Mouse (Mus musculus) myocyte (in vitro differentiated cells): ENCODE measurements at regions not wholly inside any gene's neighbourhood (a gene's known extent, or its start where the extent isn't known, plus 50 kb on each side); places are given as distances from the start of the nearest gene placed in this dataset.

Experiments used
- H3K27me3 ChIP-seq: one replicate; pipeline ENCODE4 v1.6.1; 2011; ENCODE audit not compliant: control insufficient read depth, insufficient read depth, insufficient read length
- H3K36me3 ChIP-seq: one replicate; pipeline ENCODE4 v1.6.1; 2011; ENCODE audit not compliant: control insufficient read depth, insufficient read depth
- H3K4me2 ChIP-seq: one replicate; pipeline ENCODE4 v1.6.1; 2011; ENCODE audit warnings: low read depth, control low read depth
- H3K4me3 ChIP-seq: one replicate; pipeline ENCODE4 v1.5.1; 2011; ENCODE audit warnings: mild to moderate bottlenecking, control low read depth, moderate library complexity
- H3K79me2 ChIP-seq: one replicate; pipeline ENCODE4 v1.6.1; 2011; ENCODE audit not compliant: control insufficient read depth, insufficient read depth
- H3ac ChIP-seq: one replicate; pipeline ENCODE4 v1.6.1; 2011; ENCODE audit not compliant: control insufficient read depth, insufficient read length
- CEBPB ChIP-seq: IDR thresholded peaks from 2 replicates; pipeline ENCODE4 v1.6.1; 2011; ENCODE audit warnings: mild to moderate bottlenecking, moderate library complexity; ENCODE audit not compliant: poor library complexity, insufficient read depth, severe bottlenecking
- E2F4 ChIP-seq: IDR thresholded peaks from one replicate; pipeline ENCODE4 v1.6.1; 2011; ENCODE audit warnings: mild to moderate bottlenecking, control low read depth, moderate library complexity; ENCODE audit not compliant: insufficient read depth
- MAX ChIP-seq: IDR thresholded peaks from one replicate; pipeline ENCODE4 v1.6.1; 2011; ENCODE audit warnings: low read depth, mild to moderate bottlenecking, control low read depth
- MYOD1 ChIP-seq, 3 experiments: IDR thresholded peaks; one replicate each; pipeline ENCODE4 v1.6.1; 2011; ENCODE audit warnings: control low read depth in 2 of 3, low read depth in 2 of 3, mild to moderate bottlenecking in 2 of 3, moderate library complexity in 1 of 3; ENCODE audit not compliant: insufficient read length in 2 of 3, control insufficient read depth in 1 of 3
- MYOG ChIP-seq, 3 experiments: IDR thresholded peaks; one replicate each; pipeline ENCODE4 v1.6.1; 2011; ENCODE audit warnings: control low read depth in 2 of 3, low read depth in 2 of 3, mild to moderate bottlenecking in 2 of 3; ENCODE audit not compliant: insufficient read length in 2 of 3, control insufficient read depth in 1 of 3, insufficient read depth in 1 of 3
- POLR2A ChIP-seq: IDR thresholded peaks from one replicate; pipeline ENCODE4 v1.6.1; 2011; ENCODE audit warnings: low read depth, mild to moderate bottlenecking, control low read depth, moderate library complexity; ENCODE audit not compliant: insufficient read length
- POLR2AphosphoS2 ChIP-seq: IDR thresholded peaks from one replicate; pipeline ENCODE4 v1.6.1; 2011; ENCODE audit warnings: low read depth, control low read depth; ENCODE audit not compliant: insufficient read length
- REST ChIP-seq: IDR thresholded peaks from one replicate; pipeline ENCODE4 v1.6.1; 2011; ENCODE audit warnings: mild to moderate bottlenecking, control low read depth, moderate library complexity; ENCODE audit not compliant: insufficient read depth, insufficient read length
- SRF ChIP-seq: IDR thresholded peaks from one replicate; pipeline ENCODE4 v1.6.1; 2011; ENCODE audit warnings: low read depth; ENCODE audit not compliant: control insufficient read depth, insufficient read length
- TCF12 ChIP-seq: IDR thresholded peaks from one replicate; pipeline ENCODE4 v1.6.1; 2011; ENCODE audit warnings: mild to moderate bottlenecking, control low read depth; ENCODE audit not compliant: poor library complexity, insufficient read depth, severe bottlenecking
- TCF3 ChIP-seq: IDR thresholded peaks from one replicate; pipeline ENCODE4 v1.6.1; 2011; ENCODE audit warnings: low read depth, control low read depth; ENCODE audit not compliant: insufficient read length
- USF1 ChIP-seq: IDR thresholded peaks from one replicate; pipeline ENCODE4 v1.6.1; 2011; ENCODE audit warnings: low read depth, mild to moderate bottlenecking, control low read depth, moderate library complexity

GRCm38 (mm10) chr3:133922200-133922599 lies 314.1 kb upstream of the Cxxc4 start:
- Histone ChIP-seq H3ac (no peak overlapping the region), H3K4me3 (no peak overlapping the region), H3K36me3 (no peaks in the 10 kb centered on the region), H3K79me2 (no peaks in the 10 kb centered on the region), H3K27me3 (no peaks in the 10 kb centered on the region), H3K4me2 (no peak overlapping the region)
- no peak for TF ChIP-seq TCF12
- TF ChIP-seq POLR2AphosphoS2, result no peak
- no peak for TF ChIP-seq E2F4
- TF ChIP-seq MYOG (IDR thresholded peaks at IDR 0.05; ENCODE audit: control insufficient read depth in 1 of 3, insufficient read depth in 1 of 3, insufficient read length in 2 of 3, low read depth in 2 of 3), result no peak
- TF ChIP-seq SRF, result no peak
- no peak for TF ChIP-seq MAX
- no peak for TF ChIP-seq POLR2A
- TF ChIP-seq MYOD1 (IDR thresholded peaks at IDR 0.05; ENCODE audit: control insufficient read depth in 1 of 3, insufficient read length in 2 of 3, low read depth in 2 of 3), result no peak
- no peak for TF ChIP-seq TCF3
- no peak for TF ChIP-seq CEBPB
- TF ChIP-seq REST, result no peak

DNA sequence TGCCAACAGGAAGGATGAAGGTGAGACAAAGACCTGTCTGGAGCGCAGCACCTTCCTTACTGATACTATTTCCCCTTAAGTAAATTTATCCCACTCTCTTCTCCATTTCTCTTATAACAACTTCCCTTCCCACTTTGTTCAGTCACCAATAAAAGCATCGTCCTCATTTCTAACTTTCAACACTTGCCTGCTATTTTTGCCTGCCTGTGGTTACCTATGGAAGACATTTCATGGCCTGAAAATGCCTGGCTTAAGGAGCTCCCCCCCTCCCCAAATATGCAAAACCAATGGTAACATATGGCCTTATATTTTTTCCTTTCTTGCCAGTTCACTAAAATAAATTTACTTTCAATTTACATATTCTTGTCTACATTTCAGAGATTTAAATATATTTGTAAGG lies 271.0 kb upstream of the Cxxc4 start:
- H3K4me3 ChIP-seq, result no peak overlapping the region

DNA sequence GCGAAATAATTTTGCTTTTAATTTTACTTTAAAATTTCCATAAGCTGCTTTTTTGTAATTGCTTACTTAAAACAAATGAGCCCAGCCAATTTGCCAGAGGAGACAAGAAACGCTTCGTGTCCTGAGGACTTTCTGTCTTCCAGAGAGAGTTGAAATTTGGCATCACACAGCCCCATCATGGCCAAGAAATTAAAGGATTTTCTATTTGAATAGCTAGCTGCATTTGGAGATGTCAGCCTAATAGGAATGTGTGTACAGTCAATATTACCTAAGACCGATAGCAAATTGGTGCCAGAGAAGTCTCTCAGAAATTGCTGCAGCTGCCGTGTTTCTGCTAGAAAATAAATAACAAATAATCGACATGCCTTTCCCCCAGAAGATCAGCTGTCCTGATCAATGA lies 268.1 kb upstream of the Cxxc4 start:
- Histone ChIP-seq H3K79me2 (no peaks in the 10 kb centered on the region), H3K4me2 (no peak overlapping the region), H3K27me3 (no peaks in the 10 kb centered on the region), H3ac (no peak overlapping the region), H3K36me3 (no peaks in the 10 kb centered on the region), H3K4me3 (no peak overlapping the region)
- no peak for TF ChIP-seq TCF12
- no peak for TF ChIP-seq POLR2AphosphoS2
- TF ChIP-seq CEBPB, result no peak
- TF ChIP-seq E2F4, result no peak
- no peak for TF ChIP-seq TCF3
- no peak for TF ChIP-seq SRF
- TF ChIP-seq MYOG (IDR thresholded peaks at IDR 0.05; ENCODE audit: control insufficient read depth in 1 of 3, insufficient read depth in 1 of 3, insufficient read length in 2 of 3, low read depth in 2 of 3), result no peak
- TF ChIP-seq MYOD1 (IDR thresholded peaks at IDR 0.05; ENCODE audit: control insufficient read depth in 1 of 3, insufficient read length in 2 of 3, low read depth in 2 of 3), result no peak
- no peak for TF ChIP-seq USF1
- TF ChIP-seq POLR2A, result no peak
- TF ChIP-seq MAX, result no peak
- TF ChIP-seq REST, result no peak

More for the DNA sequence above, 271.0 kb upstream of the Cxxc4 start:
- Histone ChIP-seq H3K79me2 (no peaks in the 10 kb centered on the region), H3K36me3 (no peaks in the 10 kb centered on the region), H3K4me2 (no peak overlapping the region), H3K27me3 (no peaks in the 10 kb centered on the region), H3ac (no peak overlapping the region)
- no peak for TF ChIP-seq SRF
- no peak for TF ChIP-seq USF1
- no peak for TF ChIP-seq MYOG (IDR thresholded peaks at IDR 0.05; ENCODE audit: control insufficient read depth in 1 of 3, insufficient read depth in 1 of 3, insufficient read length in 2 of 3, low read depth in 2 of 3)
- no peak for TF ChIP-seq REST
- TF ChIP-seq MAX, result no peak
- no peak for TF ChIP-seq TCF3
- no peak for TF ChIP-seq MYOD1 (IDR thresholded peaks at IDR 0.05; ENCODE audit: control insufficient read depth in 1 of 3, insufficient read length in 2 of 3, low read depth in 2 of 3)

GRCm38 (mm10) chr3:133972774-133973173 lies 263.5 kb upstream of the Cxxc4 start:
- Histone ChIP-seq H3K79me2 (no peaks in the 10 kb centered on the region), H3K27me3 (no peaks in the 10 kb centered on the region), H3ac (no peak overlapping the region), H3K36me3 (no peaks in the 10 kb centered on the region), H3K4me3 (no peak overlapping the region), H3K4me2 (no peak overlapping the region)
- TF ChIP-seq TCF3 (no peak), TCF12 (no peak), USF1 (no peak), SRF (no peak), E2F4 (no peak), MYOD1 (IDR thresholded peaks at IDR 0.05; ENCODE audit: control insufficient read depth in 1 of 3, insufficient read length in 2 of 3, low read depth in 2 of 3) (no peak), MAX (no peak), POLR2AphosphoS2 (no peak), POLR2A (no peak), MYOG (IDR thresholded peaks at IDR 0.05; ENCODE audit: control insufficient read depth in 1 of 3, insufficient read depth in 1 of 3, insufficient read length in 2 of 3, low read depth in 2 of 3) (no peak), REST (no peak), CEBPB (no peak)

GRCm38 (mm10) chr3:133987681-133988080 lies 248.6 kb upstream of the Cxxc4 start:
- H3K27me3 ChIP-seq, result no peaks in the 10 kb centered on the region
- H3ac ChIP-seq, result no peak overlapping the region
- no peak overlapping the region for H3K4me3 ChIP-seq
- no peaks in the 10 kb centered on the region for H3K36me3 ChIP-seq
- no peak overlapping the region for H3K4me2 ChIP-seq
- no peak for TF ChIP-seq E2F4
- no peaks in the 10 kb centered on the region for H3K79me2 ChIP-seq
